Mouse (Mus musculus): ENCODE data around the gene Scn3b. TPM values are rescaled to one million over a fixed set of nuclear protein-coding genes. Genes with fewer than 3 reads are reported as not detected.
A peak's percentile ranks its signal among the peaks of the same experiment; 100 is the strongest.

Scn3b gene
- polyA plus RNA-seq, 1 experiment from 2014 or later: 23.1 TPM

DNA sequence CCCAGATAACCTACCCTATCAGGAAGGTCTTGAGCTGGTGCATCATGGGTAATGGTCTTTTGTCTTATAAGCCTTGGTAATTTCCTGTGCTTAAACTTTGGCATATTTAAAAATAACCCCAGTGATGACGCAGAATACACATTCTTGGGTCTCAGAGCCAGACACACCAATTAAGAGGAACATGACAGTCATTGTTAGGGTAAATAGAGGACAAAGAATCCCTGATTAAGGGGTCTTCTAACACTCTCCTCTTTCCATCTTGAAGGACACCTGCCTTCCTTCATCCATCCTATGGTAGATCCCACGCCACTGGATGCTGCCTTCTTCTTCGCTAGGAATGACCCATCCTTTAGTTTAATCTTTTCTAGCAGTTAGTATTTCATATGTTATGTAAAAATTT, 53.4 kb downstream of the Scn3b start:
- Histone ChIP-seq H3K9me3 (no peaks in the 10 kb centered on the region), H3K9ac (no peak overlapping the region), H3K4me2 (no peak overlapping the region), H3K4me1 (peaks cover 5% of the 10 kb centered on the region; the same call in 1 of the 2 replicates), H3K36me3 (replicated peaks) (no peaks in the 10 kb centered on the region; the same call in 1 of the 2 replicates), H3K27ac (no peak overlapping the region), H3K4me3 (replicated peaks) (no peak overlapping the region), H3K27me3 (no peaks in the 10 kb centered on the region)
- WGBS: 90% methylated on average over 3 of the region's 3 CpGs
- ATAC-seq (ENCODE audit: low FRiP score): no peak

DNA sequence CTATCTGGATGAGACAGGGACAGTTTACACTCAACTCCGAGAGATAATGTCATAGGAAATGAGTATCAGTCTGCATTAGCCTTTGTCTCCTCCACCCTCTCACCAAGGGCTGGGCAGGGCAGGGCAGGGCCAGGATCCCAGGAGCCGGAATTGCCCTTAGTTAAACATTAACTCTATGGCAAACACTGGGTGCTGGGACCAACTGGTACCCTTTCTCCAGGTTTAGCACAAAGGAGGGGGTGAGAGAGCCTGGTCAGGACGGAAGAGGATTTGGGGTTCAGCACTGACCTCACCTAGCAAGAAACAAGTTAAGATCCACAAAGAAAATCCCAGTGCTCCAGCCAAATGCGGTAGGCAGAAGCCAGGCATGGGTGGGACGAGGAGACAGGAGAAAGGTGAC, 54.2 kb downstream of the Scn3b start:
- Histone ChIP-seq H3K4me3 (replicated peaks) (no peak overlapping the region), H3K9me3 (no peaks in the 10 kb centered on the region), H3K36me3 (replicated peaks) (no peaks in the 10 kb centered on the region; the same call in 1 of the 2 replicates), H3K27me3 (no peaks in the 10 kb centered on the region), H3K4me2 (no peak overlapping the region), H3K9ac (no peak overlapping the region), H3K27ac (no peak overlapping the region), H3K4me1 (peaks cover 5% of the 10 kb centered on the region; the same call in 1 of the 2 replicates)
- 91% methylated on average over 5 of the region's 5 CpGs for WGBS
- no peak for ATAC-seq (ENCODE audit: low FRiP score)

DNA sequence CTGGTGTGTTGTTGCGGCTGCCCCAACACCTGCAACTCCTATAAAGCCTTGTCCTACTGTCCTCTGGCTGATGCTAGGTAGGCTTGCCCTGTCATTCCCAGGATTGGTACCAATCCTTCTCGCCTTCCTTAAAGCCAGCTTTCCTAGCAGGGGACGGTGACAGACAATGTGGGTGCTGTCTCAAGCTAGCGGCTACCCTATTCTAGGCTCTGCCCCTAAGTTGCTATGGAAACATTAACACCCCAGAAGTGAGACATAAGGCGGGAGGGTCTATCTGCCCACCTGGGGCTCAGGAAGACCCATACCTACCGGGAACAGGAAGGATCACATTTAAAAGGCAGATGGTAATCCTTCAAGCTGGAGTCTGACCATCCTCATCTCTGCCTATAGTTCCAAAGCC, 54.8 kb downstream of the Scn3b start:
- Histone ChIP-seq H3K9me3 (no peaks in the 10 kb centered on the region), H3K27me3 (no peaks in the 10 kb centered on the region), H3K27ac (no peak overlapping the region), H3K36me3 (replicated peaks) (no peaks in the 10 kb centered on the region; the same call in 1 of the 2 replicates), H3K4me1 (peaks cover 5% of the 10 kb centered on the region; the same call in 1 of the 2 replicates), H3K9ac (no peak overlapping the region), H3K4me3 (replicated peaks) (no peak overlapping the region), H3K4me2 (no peak overlapping the region)
- 82% methylated on average over 6 of the region's 6 CpGs for WGBS
- no peak for ATAC-seq (ENCODE audit: low FRiP score)

DNA sequence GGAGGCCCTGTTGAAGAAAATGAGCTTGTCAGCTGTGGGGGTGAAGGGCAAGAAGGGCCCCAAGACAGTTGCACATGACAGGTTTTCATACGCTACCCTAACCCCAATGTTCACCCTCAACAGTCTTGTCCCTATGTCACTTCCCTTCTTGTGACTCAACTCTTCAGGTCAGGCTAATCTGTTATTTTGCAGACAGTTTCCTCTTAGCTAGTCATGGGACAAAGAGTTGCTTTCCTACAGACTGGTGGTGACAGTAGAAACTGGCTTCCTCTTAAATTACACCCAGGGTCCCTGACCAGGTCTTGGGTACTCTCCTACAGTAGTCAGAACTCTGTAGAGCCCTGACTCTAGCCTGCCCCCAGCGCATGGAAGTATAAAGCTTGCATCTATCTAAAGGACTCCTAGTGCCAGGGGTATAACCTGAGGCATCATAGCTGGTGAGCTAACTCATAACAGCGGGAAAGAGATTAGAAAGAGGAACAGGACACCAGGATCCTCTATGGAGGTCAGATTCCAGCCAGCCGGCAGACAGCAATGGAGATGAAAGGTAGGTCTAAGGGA, 55.3 kb downstream of the Scn3b start:
- no peaks in the 10 kb centered on the region for H3K9me3 ChIP-seq
- no peak overlapping the region for H3K4me3 ChIP-seq (replicated peaks)
- no peaks in the 10 kb centered on the region for H3K27me3 ChIP-seq

DNA sequence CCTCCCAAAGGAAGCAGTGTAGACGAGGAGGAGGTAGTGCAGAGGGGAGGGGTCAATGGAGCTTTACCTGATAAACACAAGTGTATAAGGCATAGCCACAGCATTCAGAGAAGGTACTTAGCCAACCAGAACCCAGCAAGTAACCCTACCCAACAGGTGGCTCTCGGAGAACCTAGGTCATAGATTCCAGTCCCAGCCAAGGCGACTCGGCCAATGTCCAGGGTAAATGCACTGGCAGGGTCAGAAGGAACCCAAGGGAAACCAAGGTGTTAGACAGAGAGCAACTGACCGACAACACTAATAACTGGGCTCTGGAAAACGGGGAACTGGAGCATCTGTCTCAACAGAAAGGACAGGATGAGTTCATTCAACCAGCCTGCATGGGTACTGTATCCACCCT, 55.8 kb downstream of the Scn3b start:
- no peak overlapping the region for H3K9ac ChIP-seq
- no peak overlapping the region for H3K4me2 ChIP-seq
- H3K27me3 ChIP-seq: no peaks in the 10 kb centered on the region
- H3K4me3 ChIP-seq (replicated peaks): no peak overlapping the region
- no peak for ATAC-seq (ENCODE audit: low FRiP score)
- no peaks in the 10 kb centered on the region; the same call in 1 of the 2 replicates for H3K36me3 ChIP-seq (replicated peaks)
- H3K9me3 ChIP-seq: no peaks in the 10 kb centered on the region
- H3K27ac ChIP-seq: no peak overlapping the region
- H3K4me1 ChIP-seq: peaks cover 5% of the 10 kb centered on the region; the same call in 1 of the 2 replicates
- WGBS: 91% methylated on average over 6 of the region's 6 CpGs

More for the DNA sequence above, 55.3 kb downstream of the Scn3b start:
- 91% methylated on average over 4 of the region's 4 CpGs for WGBS
- no peaks in the 10 kb centered on the region; the same call in 1 of the 2 replicates for H3K36me3 ChIP-seq (replicated peaks)
- H3K27ac ChIP-seq: no peak overlapping the region
- H3K4me1 ChIP-seq: peaks cover 5% of the 10 kb centered on the region; the same call in 1 of the 2 replicates
- H3K9ac ChIP-seq: no peak overlapping the region
- H3K4me2 ChIP-seq: no peak overlapping the region
- no peak for ATAC-seq (ENCODE audit: low FRiP score)

DNA sequence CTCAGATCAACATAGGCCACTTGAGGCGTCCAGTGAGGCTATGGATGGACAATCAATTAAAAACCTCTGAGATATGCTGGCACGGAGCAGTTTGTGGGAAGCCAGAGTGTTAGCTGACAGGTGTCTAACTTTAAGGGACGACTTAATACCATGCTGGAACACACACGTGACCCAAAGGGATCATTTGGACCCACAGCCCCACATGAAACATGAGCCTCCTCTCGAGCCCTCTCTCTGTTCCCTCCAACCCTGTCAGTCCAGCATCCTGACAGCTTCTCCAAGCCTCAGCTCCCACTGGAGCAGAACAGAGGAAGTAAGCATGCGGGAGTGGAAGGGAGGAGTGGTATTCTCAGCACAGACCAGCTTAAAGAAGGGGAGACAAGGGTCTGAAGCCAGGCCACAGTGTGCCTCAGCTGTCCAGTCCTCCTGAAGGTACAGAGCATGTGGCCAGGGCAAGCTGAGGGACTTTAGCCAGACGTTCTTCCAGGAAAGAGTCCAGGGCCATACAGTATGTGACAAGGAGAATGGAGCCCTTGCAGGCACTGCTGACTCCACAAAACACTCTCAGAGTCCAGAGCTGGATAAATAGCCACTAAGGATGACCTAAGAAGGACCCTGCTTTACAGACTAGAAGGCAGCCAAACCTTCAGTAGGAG, 57.4 kb downstream of the Scn3b start:
- H3K4me2 ChIP-seq: no peak overlapping the region

DNA sequence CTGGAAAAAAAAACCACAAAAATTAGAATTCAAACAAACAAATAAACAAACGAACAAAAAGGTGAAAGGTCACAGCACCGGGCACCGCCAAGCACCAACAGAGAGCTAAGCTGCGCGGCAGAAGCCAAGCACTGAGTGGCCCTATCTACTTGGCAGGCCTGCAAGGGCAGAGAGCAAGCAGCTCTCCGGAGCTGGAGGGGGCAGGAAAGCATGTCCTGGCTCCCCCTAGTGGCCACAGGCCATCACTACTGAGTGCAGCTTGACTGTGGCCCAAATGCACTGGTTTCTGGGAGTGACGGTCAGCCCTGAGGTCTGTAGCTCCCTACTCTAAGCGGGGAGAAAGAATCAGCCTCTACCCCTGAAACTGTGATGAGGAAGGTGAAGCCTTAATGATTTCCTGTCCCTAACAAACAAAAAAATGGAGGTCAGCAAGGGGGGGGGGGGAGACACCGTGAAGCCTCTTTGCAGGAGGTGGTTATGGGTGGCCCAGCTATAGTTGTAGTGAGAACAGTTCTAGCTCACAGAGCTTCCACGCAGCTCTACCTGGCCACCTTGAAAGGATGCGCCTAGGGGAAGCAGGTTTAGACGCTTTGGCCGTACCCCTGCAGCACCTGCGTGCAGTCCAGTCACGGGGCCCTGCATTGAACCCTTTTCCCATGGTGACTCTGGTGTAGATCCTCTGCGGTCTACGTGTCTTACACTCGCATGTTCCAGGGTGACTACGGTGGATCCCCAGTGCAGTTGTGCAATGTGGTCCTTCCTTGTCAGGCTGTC, 61.8 kb downstream of the Scn3b start:
- H3K9ac ChIP-seq: no peak overlapping the region
- H3K4me1 ChIP-seq: no peaks in the 10 kb centered on the region
- no peak overlapping the region for H3K27ac ChIP-seq
- H3K4me2 ChIP-seq: no peak overlapping the region
- H3K9me3 ChIP-seq: no peaks in the 10 kb centered on the region
- peak; percentile 87 for ATAC-seq (ENCODE audit: low FRiP score)
- H3K36me3 ChIP-seq (replicated peaks): no peaks in the 10 kb centered on the region; the same call in 1 of the 2 replicates
- WGBS: 58% methylated on average over 19 of the region's 19 CpGs
- no peak overlapping the region for H3K4me3 ChIP-seq (replicated peaks)
- H3K27me3 ChIP-seq: no peaks in the 10 kb centered on the region

More for the DNA sequence above, 57.4 kb downstream of the Scn3b start:
- Histone ChIP-seq H3K36me3 (replicated peaks) (no peaks in the 10 kb centered on the region; the same call in 1 of the 2 replicates), H3K9me3 (no peaks in the 10 kb centered on the region), H3K4me3 (replicated peaks) (no peak overlapping the region), H3K9ac (no peak overlapping the region), H3K4me1 (peaks cover 4% of the 10 kb centered on the region; the same call in 1 of the 2 replicates), H3K27ac (no peak overlapping the region), H3K27me3 (no peaks in the 10 kb centered on the region)
- no peak for ATAC-seq (ENCODE audit: low FRiP score)
- WGBS: 77% methylated on average over 7 of the region's 7 CpGs

DNA sequence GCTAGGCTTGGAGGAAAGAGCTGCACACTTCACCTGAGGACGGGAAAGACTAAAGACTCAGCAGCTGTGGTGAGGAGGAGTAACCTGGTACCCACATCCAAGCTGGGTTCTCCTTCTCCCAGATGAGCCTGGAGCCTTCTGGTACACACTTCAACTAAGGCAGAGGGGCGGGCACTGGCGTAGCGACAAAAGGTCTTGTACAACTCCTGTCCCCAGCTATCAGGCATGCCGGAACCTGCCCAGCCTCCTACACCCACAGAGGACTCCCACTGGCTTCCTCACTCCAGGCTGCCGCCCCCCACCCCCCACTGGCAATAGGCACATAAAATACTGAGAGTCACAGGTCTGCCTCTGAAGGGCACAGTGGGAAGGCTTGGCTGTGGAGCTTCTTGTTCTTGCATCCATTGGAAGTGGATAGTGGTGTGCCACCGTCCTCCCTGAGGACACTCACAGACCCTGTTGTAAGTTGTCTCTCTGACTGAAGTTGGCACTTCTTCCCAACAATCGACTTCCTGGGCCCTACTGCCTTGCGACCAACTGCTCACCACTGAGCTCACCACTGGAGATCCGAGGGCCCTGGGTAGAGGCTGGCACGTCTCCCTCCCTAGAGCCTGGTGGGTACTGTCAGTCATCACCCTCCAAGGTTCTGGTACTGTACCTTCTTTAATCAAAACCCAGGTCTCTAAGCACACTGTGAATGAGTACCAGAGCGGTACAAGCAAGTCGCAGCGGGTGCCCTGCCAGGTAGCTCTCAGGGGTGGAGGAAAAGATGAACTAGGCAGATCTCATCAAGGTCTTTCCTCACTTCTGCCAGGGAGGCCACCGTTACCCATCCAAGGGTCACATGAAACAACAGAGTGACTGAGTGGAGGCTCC, 62.6 kb downstream of the Scn3b start:
- no peak overlapping the region for H3K27ac ChIP-seq
- no peaks in the 10 kb centered on the region for H3K36me3 ChIP-seq (replicated peaks)
- 93% methylated on average over 15 of the region's 15 CpGs for WGBS
- no peaks in the 10 kb centered on the region for H3K9me3 ChIP-seq
- no peak overlapping the region for H3K4me3 ChIP-seq (replicated peaks)
- no peak overlapping the region for H3K9ac ChIP-seq
- ATAC-seq (ENCODE audit: low FRiP score): no peak; the same call in 1 of the 2 replicates
- H3K4me1 ChIP-seq: 0 out of 2 replicates have a peak, but pooled peaks cover under 1% of the 10 kb centered on the region
- no peaks in the 10 kb centered on the region for H3K27me3 ChIP-seq
- no peak overlapping the region for H3K4me2 ChIP-seq

DNA sequence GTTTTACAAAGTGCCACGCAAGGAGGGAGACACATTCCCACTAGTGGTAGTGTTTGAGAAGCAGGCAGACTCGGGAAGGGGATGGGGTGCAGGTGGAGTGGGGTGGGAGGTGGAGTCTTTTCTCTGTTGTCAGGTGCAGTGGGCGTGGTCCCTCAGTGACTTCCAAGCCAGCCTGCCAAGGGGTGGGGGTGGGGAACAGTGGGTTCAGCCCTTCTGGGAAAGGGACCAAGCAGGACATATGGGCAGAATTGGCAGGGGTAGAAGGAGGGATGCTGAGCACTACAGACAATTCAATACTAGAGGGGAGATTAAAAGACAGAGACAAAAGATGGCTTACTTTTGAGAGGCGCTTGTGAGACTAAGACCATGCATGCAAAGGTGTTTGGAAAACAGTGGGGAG, 63.3 kb downstream of the Scn3b start:
- H3K9me3 ChIP-seq: no peaks in the 10 kb centered on the region
- H3K36me3 ChIP-seq (replicated peaks): no peaks in the 10 kb centered on the region
- no peak overlapping the region for H3K9ac ChIP-seq
- no peak for ATAC-seq (ENCODE audit: low FRiP score)
- peaks cover 4% of the 10 kb centered on the region; the same call in 1 of the 2 replicates for H3K4me1 ChIP-seq
- no peaks in the 10 kb centered on the region for H3K27me3 ChIP-seq
- H3K4me3 ChIP-seq (replicated peaks): no peak overlapping the region
- H3K4me2 ChIP-seq: no peak overlapping the region
- H3K27ac ChIP-seq: no peak overlapping the region
- WGBS: 72% methylated on average over 4 of the region's 4 CpGs

DNA sequence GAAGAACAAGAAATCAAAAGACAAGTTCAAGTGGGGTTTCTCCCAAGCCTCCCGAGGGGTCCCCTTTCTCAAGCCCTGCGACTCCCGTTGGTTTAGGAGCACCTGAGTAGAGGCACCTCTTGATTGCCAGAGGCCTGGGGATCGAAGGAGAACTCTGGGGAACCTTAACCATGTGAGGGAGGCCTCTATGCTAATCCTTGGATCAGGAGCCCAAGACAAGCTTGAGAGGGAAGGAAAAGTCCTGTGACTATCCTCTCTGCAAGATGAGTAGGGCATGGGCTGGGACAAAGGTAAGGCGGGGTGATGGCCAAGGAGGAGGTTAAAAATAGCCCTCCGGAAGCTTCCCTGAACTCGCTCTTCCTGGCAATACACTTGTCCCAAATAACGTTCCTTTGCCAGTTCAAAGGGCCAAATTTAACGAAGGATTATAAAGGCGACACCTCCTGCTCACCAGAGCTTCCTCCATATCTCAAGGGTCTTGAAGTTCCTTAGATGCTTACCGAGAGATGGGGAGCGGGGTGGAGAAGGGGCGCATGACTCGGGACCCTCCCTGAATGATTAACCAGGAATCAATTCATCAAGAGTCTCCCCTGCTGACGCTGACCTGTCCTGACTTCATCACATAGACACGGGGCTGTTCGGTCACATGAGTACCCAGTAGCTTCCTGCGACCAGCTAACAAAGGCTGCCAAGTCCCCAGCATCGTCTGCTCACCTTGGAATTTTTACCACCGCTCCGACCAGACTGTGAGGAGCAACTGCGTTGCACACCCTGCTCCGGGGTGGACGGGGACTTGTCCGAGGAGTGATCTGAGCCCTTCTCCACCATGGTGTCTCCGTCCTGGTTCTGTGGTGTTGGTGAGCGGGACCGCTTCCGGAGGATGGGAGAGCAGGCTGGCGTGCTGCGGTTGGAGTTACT, 64.0 kb downstream of the Scn3b start:
- no peak for ATAC-seq (ENCODE audit: low FRiP score)
- Histone ChIP-seq H3K9me3 (no peaks in the 10 kb centered on the region), H3K9ac (no peak overlapping the region), H3K4me2 (no peak overlapping the region), H3K4me1 (peaks cover 4% of the 10 kb centered on the region; the same call in 1 of the 2 replicates), H3K27me3 (no peaks in the 10 kb centered on the region), H3K4me3 (replicated peaks) (no peak overlapping the region), H3K36me3 (replicated peaks) (no peaks in the 10 kb centered on the region), H3K27ac (no peak overlapping the region)
- WGBS: 87% methylated on average over 31 of the region's 31 CpGs

All from forebrain, embryonic 12.5 days (tissue).